Mouse (Mus musculus): ENCODE results near the gene Epha4. TPM values are rescaled to one million over a fixed set of nuclear protein-coding genes. Genes with fewer than 3 reads are reported as not detected.

Epha4 gene
- total RNA-seq, 2 experiments from 2014 or later, result 1.4 to 3.0 TPM

- no peak for DNase-seq
- intact Hi-C loops (cut with DNase I), result no loop called here
- H3K27ac ChIP-seq, result no peak overlapping the region
- no peak overlapping the region for H3K4me3 ChIP-seq
- no peak for TF ChIP-seq CTCF (IDR thresholded peaks at IDR 0.05)
Measured at GRCm38 (mm10) chr1:77446438-77446837, 68.5 kb downstream of the Epha4 start.

DNA sequence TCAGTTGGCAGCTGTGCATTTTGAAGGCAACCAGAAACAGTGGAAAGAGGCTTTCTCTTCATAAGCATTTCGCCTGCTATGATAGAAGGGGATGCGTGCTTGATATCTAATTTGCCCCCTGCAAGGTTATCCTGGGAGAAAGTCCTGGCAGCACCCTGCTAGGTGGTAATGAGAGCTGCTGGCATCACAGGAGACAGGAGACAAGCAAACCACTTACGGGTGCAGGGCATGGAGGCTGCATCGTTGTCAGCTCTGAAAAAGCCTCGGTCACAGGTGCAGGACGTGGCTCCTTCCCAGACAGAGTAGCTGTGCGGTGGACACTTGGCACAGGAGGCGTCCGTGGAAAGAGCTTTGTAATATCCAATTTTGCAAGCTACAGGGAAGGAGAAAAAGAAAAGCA is 70.2 kb downstream of the Epha4 start:
- intact Hi-C loops (cut with DNase I), result no loop called here
- H3K27ac ChIP-seq, result no peak overlapping the region
- no peak overlapping the region for H3K4me3 ChIP-seq
- DNase-seq, result no peak
- TF ChIP-seq CTCF (IDR thresholded peaks at IDR 0.05), result no peak

- no peak for TF ChIP-seq CTCF (IDR thresholded peaks at IDR 0.05)
- intact Hi-C loops (cut with DNase I), result no loop called here
- Histone ChIP-seq H3K27ac (peak overlapping the region; percentile 32), H3K4me3 (no peak overlapping the region)
- DNase-seq, result no peak
Measured at GRCm38 (mm10) chr1:77441987-77442386, 72.9 kb downstream of the Epha4 start.

- intact Hi-C loops (cut with DNase I), result no loop called here
- TF ChIP-seq CTCF (IDR thresholded peaks at IDR 0.05), result no peak
- Histone ChIP-seq H3K4me3 (no peak overlapping the region), H3K27ac (peak overlapping the region; percentile 8; the same call in 1 of the 2 replicates)
- DNase-seq, result no peak
Measured at GRCm38 (mm10) chr1:77441401-77441800, 73.5 kb downstream of the Epha4 start.

- Histone ChIP-seq H3K4me3 (no peak overlapping the region), H3K27ac (no peak overlapping the region)
- TF ChIP-seq CTCF (IDR thresholded peaks at IDR 0.05), result no peak
- intact Hi-C loops (cut with DNase I), result no loop called here
- DNase-seq, result no peak
Measured at GRCm38 (mm10) chr1:77440512-77440911, 74.4 kb downstream of the Epha4 start.

DNA sequence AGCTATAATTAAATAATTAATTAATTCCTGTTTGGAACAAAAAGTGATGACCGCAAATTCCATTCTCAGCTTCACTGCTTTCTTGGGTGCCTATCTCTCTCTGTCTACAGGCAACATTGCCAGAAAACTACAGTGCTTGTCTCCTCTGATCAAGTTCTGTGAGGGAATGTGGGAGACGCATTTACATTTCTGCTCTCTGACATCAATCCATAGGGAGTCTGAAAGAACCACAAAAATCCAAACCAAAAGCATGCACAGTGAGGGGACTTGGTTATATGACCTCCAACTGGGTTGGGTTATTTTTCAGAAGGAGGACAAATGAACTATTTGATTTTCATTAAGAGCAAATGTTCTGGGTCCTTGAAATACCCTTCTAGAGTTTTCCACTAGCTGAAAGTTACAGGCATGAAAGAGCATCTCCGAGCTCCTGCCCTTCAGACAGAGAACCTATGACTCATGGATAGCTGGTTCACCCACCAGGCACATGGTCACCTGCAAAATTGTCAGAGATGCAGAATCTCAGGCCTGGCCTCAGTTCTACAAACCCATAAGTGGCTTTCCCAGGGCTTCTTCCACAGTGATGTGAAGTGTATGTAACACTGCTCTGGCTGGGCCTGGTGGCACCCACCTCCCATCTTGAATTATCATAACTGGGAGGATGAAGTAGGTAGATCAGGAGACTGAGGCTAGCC is 75.4 kb downstream of the Epha4 start:
- intact Hi-C loops (cut with DNase I), result no loop called here
- no peak for TF ChIP-seq CTCF (IDR thresholded peaks at IDR 0.05)
- Histone ChIP-seq H3K4me3 (no peak overlapping the region), H3K27ac (no peak overlapping the region)
- DNase-seq, result no peak

DNA sequence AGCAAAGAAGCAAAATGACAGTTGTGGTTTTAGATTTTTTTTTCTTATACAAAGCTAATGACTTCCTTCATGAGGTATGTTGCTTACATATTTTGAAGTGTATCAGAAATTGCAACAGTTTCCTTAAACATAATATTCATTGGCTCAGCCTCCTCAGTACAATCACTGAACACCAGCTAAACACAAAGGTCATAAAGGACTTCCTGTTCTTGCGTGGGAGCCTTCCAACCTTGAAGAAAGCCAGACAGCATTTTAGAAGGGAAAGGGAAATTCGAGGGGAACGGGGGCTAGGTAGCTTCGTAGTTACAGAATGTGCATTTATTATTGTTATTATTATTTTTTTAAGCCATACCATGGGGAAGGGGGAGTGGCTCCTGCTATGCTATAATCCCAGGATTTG is 76.2 kb downstream of the Epha4 start:
- H3K27ac ChIP-seq, result no peak overlapping the region
- no peak for DNase-seq

GRCm38 (mm10) chr1:77437881-77438610 is 76.8 kb downstream of the Epha4 start:
- intact Hi-C loops (cut with DNase I), result no loop called here
- DNase-seq, result no peak
- Histone ChIP-seq H3K27ac (no peak overlapping the region), H3K4me3 (no peak overlapping the region)
- no peak for TF ChIP-seq CTCF (IDR thresholded peaks at IDR 0.05)

More for the DNA sequence above, 76.2 kb downstream of the Epha4 start:
- no peak for TF ChIP-seq CTCF (IDR thresholded peaks at IDR 0.05)
- H3K4me3 ChIP-seq, result no peak overlapping the region
- intact Hi-C loops (cut with DNase I), result no loop called here

DNA sequence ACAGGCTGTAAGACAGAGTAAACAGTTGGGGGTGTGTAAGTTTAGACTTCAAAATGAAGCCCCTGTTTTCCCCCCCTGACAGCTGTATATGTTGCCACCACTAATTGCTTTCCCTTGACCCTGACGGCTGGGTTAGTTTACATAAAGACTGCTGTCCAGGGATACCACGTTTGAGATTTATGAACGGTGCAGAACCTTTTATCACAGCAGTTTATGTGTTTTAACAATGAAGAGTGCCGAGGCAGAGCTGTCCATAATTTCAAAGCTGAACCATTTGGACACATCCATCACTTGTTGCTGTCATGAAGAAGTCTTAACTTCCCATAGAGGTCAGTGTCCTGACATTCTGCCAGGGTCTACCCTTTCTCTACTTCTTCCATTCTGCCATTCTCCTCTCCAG is 79.8 kb downstream of the Epha4 start:
- intact Hi-C loops (cut with DNase I), result no loop called here
- Histone ChIP-seq H3K4me3 (no peak overlapping the region), H3K27ac (no peak overlapping the region)
- no peak for DNase-seq
- no peak for TF ChIP-seq CTCF (IDR thresholded peaks at IDR 0.05)

DNA sequence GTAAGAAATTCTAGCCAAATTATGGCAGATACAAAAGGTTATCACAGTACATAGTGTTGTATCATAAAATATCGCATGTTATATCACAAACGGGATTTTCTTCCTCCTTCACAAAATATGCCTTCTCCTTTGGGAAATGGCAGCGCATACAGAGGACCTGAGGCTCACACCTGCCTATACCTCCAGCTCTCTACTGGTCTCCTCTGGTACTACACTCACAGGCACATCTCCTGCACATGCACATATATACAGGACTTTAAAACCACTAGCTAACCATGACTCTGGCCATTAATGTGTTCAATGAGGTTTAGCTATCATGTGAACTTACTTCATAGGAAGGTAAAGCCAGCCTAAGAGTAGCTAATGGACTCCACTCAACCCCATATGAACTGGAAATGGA is 81.7 kb downstream of the Epha4 start:
- no peak overlapping the region for H3K27ac ChIP-seq
- TF ChIP-seq CTCF (IDR thresholded peaks at IDR 0.05), result no peak
- DNase-seq, result no peak
- intact Hi-C loops (cut with DNase I), result no loop called here
- H3K4me3 ChIP-seq, result no peak overlapping the region

GRCm38 (mm10) chr1:77432489-77432888 is 82.4 kb downstream of the Epha4 start:
- no peak overlapping the region for H3K27ac ChIP-seq
- intact Hi-C loops (cut with DNase I), result no loop called here
- TF ChIP-seq CTCF (IDR thresholded peaks at IDR 0.05), result no peak
- no peak overlapping the region for H3K4me3 ChIP-seq
- no peak for DNase-seq

DNA sequence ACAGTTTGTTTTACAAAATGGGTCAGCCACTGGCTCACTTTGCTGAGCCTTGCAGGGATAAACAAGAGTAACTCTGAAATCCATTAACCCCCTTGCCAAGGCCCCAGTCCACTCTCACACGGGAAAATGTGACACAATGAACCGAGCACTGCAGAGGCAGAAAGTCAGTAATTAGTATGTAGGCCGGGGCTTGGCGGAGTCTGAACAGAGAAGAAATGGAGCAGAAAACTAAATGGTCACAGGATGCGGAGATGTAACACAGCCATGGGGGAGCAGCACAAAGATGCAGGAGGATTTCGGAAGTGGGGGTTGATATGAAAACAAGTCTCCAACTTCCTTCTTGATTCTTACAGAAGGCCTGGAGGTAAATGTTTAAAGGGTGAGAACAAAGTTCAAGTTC is 85.7 kb downstream of the Epha4 start:
- no peak overlapping the region for H3K4me3 ChIP-seq
- H3K27ac ChIP-seq, result no peak overlapping the region
- DNase-seq, result no peak
- intact Hi-C loops (cut with DNase I), result no loop called here
- no peak for TF ChIP-seq CTCF (IDR thresholded peaks at IDR 0.05)

DNA sequence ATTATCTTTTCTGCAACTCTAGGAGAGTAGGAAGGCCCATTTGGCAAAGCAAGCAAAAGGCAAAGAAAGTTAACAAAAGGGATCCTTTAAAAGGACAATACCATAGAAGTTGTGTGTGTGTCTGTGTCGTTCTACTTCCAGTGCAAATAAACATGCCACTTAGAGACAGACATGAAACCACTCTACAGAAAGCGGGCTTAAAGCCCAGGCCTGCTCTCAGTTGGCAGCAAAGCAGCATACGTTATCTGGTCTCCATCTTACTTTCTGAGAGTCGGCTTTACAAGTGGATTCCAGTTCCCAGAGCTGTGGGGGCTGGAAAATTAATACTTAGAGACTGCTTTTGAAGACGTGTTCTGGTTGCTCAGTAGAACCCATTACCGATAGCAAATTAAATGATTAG is 87.9 kb downstream of the Epha4 start:
- H3K27ac ChIP-seq, result no peak overlapping the region
- TF ChIP-seq CTCF (IDR thresholded peaks at IDR 0.05), result no peak
- no peak for DNase-seq
- intact Hi-C loops (cut with DNase I), result no loop called here
- no peak overlapping the region for H3K4me3 ChIP-seq

DNA sequence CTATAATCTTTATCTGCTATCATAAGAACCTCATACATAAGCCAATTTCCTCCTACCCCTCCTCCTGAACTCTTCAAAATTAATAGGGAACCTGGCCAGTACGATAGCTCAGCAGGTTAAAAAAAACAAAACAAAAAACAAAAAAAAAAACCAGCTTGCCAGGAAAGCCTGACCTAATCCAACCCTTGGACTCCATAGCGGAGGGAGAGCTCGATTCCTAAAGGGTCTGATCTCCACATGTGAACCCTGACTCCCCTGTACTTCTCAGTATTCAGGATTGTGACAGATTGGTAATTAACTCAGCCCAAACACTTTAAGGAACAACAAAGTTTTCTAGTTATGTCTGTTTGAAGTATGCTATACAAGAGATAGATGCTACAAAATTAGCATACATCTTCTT is 89.7 kb downstream of the Epha4 start:
- no peak overlapping the region for H3K4me3 ChIP-seq
- no peak for DNase-seq
- intact Hi-C loops (cut with DNase I), result no loop called here
- TF ChIP-seq CTCF (IDR thresholded peaks at IDR 0.05), result no peak
- no peak overlapping the region for H3K27ac ChIP-seq
